Comparison of ENCODE assay signal across 8 mouse cellular contexts in genomic region chr1:155812581-155813499, GRCm38 (mm10). TPM values are rescaled to one million over a fixed set of nuclear protein-coding genes. Genes with fewer than 3 reads are reported as not detected.
DNase-seq lines count a peak whose midpoint lies in the region; ATAC-seq lines count a peak whose summit lies in the region.

Gene Qsox1 (minus strand): TSS chr1:155812889.

- H3K4me1 ChIP-seq in hindbrain, embryonic 11.5 days (replicated peaks; ENCODE audit: control insufficient read depth, insufficient read depth, low read length), result no peaks in the 10 kb centered on the region

- H3K27ac ChIP-seq in hindbrain, embryonic 11.5 days (ENCODE audit: low read depth, low read length), result no peak within 1 kb of the TSS

- WGBS in hindbrain, embryonic 11.5 days, result under 1% methylated on average over 67 of the region's 67 CpGs

- H3K9me3 ChIP-seq in hindbrain, embryonic 11.5 days (ENCODE audit: control insufficient read depth, low read length), result no peaks in the 10 kb centered on the region

- DNase-seq in MN1 (ENCODE audit: low spot score), result peak; percentile 94
- DNase-seq in cerebellum, adult 9-10 months, result peak; percentile 76
- DNase-seq in frontal cortex, adult 2 months (ENCODE audit: extremely low spot score in 1 of 2, low spot score in 1 of 2), result peak; percentile 63 to 84
- DNase-seq in hindbrain, embryonic 11.5 days (ENCODE audit: low spot score), result peak; percentile 93
- peak; percentile 81 to 87 for DNase-seq in layer of hippocampus, postnatal 10 days (ENCODE audit: low spot score in 2 of 2)
- peak; percentile 91 for DNase-seq in lung, postnatal 10 days
- peak; percentile 88 for DNase-seq in ovary, postnatal 36 days (ENCODE audit: low spot score)
- DNase-seq in thymus, postnatal 25 days, result peak; percentile 87

- peak within 1 kb of the TSS; percentile 81 for H3K4me3 ChIP-seq in hindbrain, embryonic 11.5 days (ENCODE audit: low read depth, low read length)

- no peaks in the 10 kb centered on the region for H3K27me3 ChIP-seq in hindbrain, embryonic 11.5 days (ENCODE audit: control insufficient read depth, insufficient read depth, low read length)

- ATAC-seq in hindbrain, embryonic 11.5 days (ENCODE audit: low FRiP score), result peak; percentile 94

- H3K36me3 ChIP-seq in hindbrain, embryonic 11.5 days (ENCODE audit: control insufficient read depth, insufficient read depth, low read length), result no peaks in the 10 kb centered on the region

- H3K9ac ChIP-seq in hindbrain, embryonic 11.5 days (ENCODE audit: low read depth, low read length), result peak within 1 kb of the TSS; percentile 77

- peak within 1 kb of the TSS; percentile 78 for H3K4me2 ChIP-seq in hindbrain, embryonic 11.5 days (replicated peaks; ENCODE audit: low read depth, low read length)

RNA-seq across cellular contexts. Expression of gene Qsox1, which starts in this region (rescaled TPM):
- 27.5 and 29.6 TPM in 2 replicates for polyA plus RNA-seq in frontal cortex, adult 2 months (2012; rRNA removed)
- 9.8 and 12.5 TPM in 2 replicates for polyA plus RNA-seq in hindbrain, embryonic 11.5 days (2014; fragmentation: Nextera tagmentation; extraction: Ambion mirVana)
- 10 to 100 TPM; 33.0 to 42.3 TPM for total RNA-seq in layer of hippocampus, postnatal 10 days (2021)
